Mouse (Mus musculus) small intestine, adult 2 months (tissue): ENCODE measurements at regions not wholly inside any gene's neighbourhood (a gene's known extent, or its start where the extent isn't known, plus 50 kb on each side); places are given as distances from the start of the nearest gene placed in this dataset.

Experiments used
- H3K27ac ChIP-seq: fragments of 200-500 bp; 2 replicates; pipeline ENCODE4 v1.5.1; 2012; ENCODE audit warnings: low read depth, low read length, control low read depth, inconsistent platforms; ENCODE audit not compliant: insufficient read depth
- H3K27me3 ChIP-seq: fragments of 200-500 bp; 2 replicates; pipeline ENCODE4 v1.6.1; 2012; ENCODE audit warnings: mild to moderate bottlenecking, moderate library complexity, low read length, inconsistent platforms; ENCODE audit not compliant: control insufficient read depth, insufficient read depth
- H3K36me3 ChIP-seq: fragments of 200-500 bp; 2 replicates; pipeline ENCODE4 v1.6.1; 2012; ENCODE audit warnings: mild to moderate bottlenecking, low read length, control low read depth, inconsistent platforms; ENCODE audit not compliant: control insufficient read depth, insufficient read depth
- H3K4me1 ChIP-seq: fragments of 200-500 bp; 2 replicates; pipeline ENCODE4 v1.6.1; 2012; ENCODE audit warnings: low read length, inconsistent platforms, mixed read lengths; ENCODE audit not compliant: control insufficient read depth, insufficient read depth, insufficient read length
- H3K4me3 ChIP-seq: fragments of 200-500 bp; 2 replicates; pipeline ENCODE4 v1.5.1; 2012; ENCODE audit warnings: low read depth, mild to moderate bottlenecking, control low read depth, inconsistent platforms, low read length, moderate library complexity
- CTCF ChIP-seq: fragments of 200-500 bp; IDR thresholded peaks from 2 replicates; pipeline ENCODE4 v1.5.1; 2012; ENCODE audit warnings: low read depth, mild to moderate bottlenecking, control low read depth, inconsistent platforms, low read length, moderate library complexity, mixed read lengths; ENCODE audit not compliant: insufficient replicate concordance, insufficient read length; ENCODE audit errors: extremely low read depth
- POLR2A ChIP-seq: fragments of 200-500 bp; IDR thresholded peaks from 2 replicates; pipeline ENCODE4 v1.6.1; 2012; ENCODE audit warnings: low read depth, mild to moderate bottlenecking, control low read depth, inconsistent platforms, low read length, moderate library complexity
- WGBS: fragments of 180-500 bp; shearing (Covaris S2); methylation state at CpG from one replicate; pipeline ENCODE4 v1.1.7; 2018; 5-methylcytosine and 5-hydroxymethylcytosine counted together

- H3K4me1 ChIP-seq: peaks cover 56% of the 10 kb centered on the region
- H3K36me3 ChIP-seq: no peaks in the 10 kb centered on the region
- H3K27ac ChIP-seq: peak overlapping the region; percentile 72
- no peaks in the 10 kb centered on the region for H3K27me3 ChIP-seq
- no peak overlapping the region for H3K4me3 ChIP-seq
- TF ChIP-seq CTCF: no peak
- no peak for TF ChIP-seq POLR2A
- 38% methylated on average over 10 of the region's 10 CpGs for WGBS
These were observed 236.7 kb downstream of the Opa1 start for GRCm38 (mm10) chr16:29815632-29816337.

- H3K27ac ChIP-seq: peak overlapping the region; percentile 72
- WGBS: 58% methylated on average over 10 of the region's 10 CpGs
- no peak for TF ChIP-seq CTCF
- no peaks in the 10 kb centered on the region for H3K36me3 ChIP-seq
- peaks cover 57% of the 10 kb centered on the region for H3K4me1 ChIP-seq
- H3K27me3 ChIP-seq: no peaks in the 10 kb centered on the region
- no peak overlapping the region for H3K4me3 ChIP-seq
These were observed 237.7 kb downstream of the Opa1 start for GRCm38 (mm10) chr16:29816681-29817369.

GRCm38 (mm10) chr16:29818807-29819440, 239.8 kb downstream of the Opa1 start:
- no peak overlapping the region for H3K4me3 ChIP-seq
- 29% methylated on average over 7 of the region's 7 CpGs for WGBS
- TF ChIP-seq CTCF: no peak
- no peak for TF ChIP-seq POLR2A
- no peak overlapping the region for H3K27ac ChIP-seq
- H3K36me3 ChIP-seq: no peaks in the 10 kb centered on the region
- peaks cover 47% of the 10 kb centered on the region; the same call in 1 of the 2 replicates for H3K4me1 ChIP-seq
- H3K27me3 ChIP-seq: no peaks in the 10 kb centered on the region

- no peaks in the 10 kb centered on the region for H3K36me3 ChIP-seq
- no peak overlapping the region for H3K27ac ChIP-seq
- H3K4me1 ChIP-seq: peaks cover 31% of the 10 kb centered on the region; the same call in 1 of the 2 replicates
- H3K27me3 ChIP-seq: no peaks in the 10 kb centered on the region
- 78% methylated on average over 9 of the region's 9 CpGs for WGBS
- H3K4me3 ChIP-seq: no peak overlapping the region
- TF ChIP-seq POLR2A (no peak), CTCF (no peak)
These were observed 241.6 kb downstream of the Opa1 start for GRCm38 (mm10) chr16:29820704-29821103.

- peaks cover 18% of the 10 kb centered on the region; the same call in 1 of the 2 replicates for H3K4me1 ChIP-seq
- no peak for TF ChIP-seq CTCF
- TF ChIP-seq POLR2A: no peak
- no peak overlapping the region for H3K4me3 ChIP-seq
- no peaks in the 10 kb centered on the region for H3K27me3 ChIP-seq
- no peaks in the 10 kb centered on the region for H3K36me3 ChIP-seq
- H3K27ac ChIP-seq: no peak overlapping the region
- 78% methylated on average over 7 of the region's 7 CpGs for WGBS
These were observed 242.1 kb upstream of the Hes1 start for GRCm38 (mm10) chr16:29822110-29822509.

- TF ChIP-seq CTCF (no peak), POLR2A (no peak)
- 70% methylated on average over 8 of the region's 8 CpGs for WGBS
- Histone ChIP-seq H3K36me3 (no peaks in the 10 kb centered on the region), H3K4me1 (peaks cover 14% of the 10 kb centered on the region; the same call in 1 of the 2 replicates), H3K4me3 (no peak overlapping the region), H3K27me3 (no peaks in the 10 kb centered on the region), H3K27ac (no peak overlapping the region)
These were observed 241.3 kb upstream of the Hes1 start for GRCm38 (mm10) chr16:29822843-29823401.

GRCm38 (mm10) chr16:29826927-29827326, 237.3 kb upstream of the Hes1 start:
- no peak for TF ChIP-seq CTCF
- no peak for TF ChIP-seq POLR2A
- Histone ChIP-seq H3K36me3 (no peaks in the 10 kb centered on the region), H3K27ac (no peak overlapping the region), H3K4me1 (no peaks in the 10 kb centered on the region), H3K4me3 (no peak overlapping the region), H3K27me3 (no peaks in the 10 kb centered on the region)
- 91% methylated on average over 5 of the region's 5 CpGs for WGBS
